Comparison of ENCODE assay signal across 1 mouse cellular context in the genomic region with DNA sequence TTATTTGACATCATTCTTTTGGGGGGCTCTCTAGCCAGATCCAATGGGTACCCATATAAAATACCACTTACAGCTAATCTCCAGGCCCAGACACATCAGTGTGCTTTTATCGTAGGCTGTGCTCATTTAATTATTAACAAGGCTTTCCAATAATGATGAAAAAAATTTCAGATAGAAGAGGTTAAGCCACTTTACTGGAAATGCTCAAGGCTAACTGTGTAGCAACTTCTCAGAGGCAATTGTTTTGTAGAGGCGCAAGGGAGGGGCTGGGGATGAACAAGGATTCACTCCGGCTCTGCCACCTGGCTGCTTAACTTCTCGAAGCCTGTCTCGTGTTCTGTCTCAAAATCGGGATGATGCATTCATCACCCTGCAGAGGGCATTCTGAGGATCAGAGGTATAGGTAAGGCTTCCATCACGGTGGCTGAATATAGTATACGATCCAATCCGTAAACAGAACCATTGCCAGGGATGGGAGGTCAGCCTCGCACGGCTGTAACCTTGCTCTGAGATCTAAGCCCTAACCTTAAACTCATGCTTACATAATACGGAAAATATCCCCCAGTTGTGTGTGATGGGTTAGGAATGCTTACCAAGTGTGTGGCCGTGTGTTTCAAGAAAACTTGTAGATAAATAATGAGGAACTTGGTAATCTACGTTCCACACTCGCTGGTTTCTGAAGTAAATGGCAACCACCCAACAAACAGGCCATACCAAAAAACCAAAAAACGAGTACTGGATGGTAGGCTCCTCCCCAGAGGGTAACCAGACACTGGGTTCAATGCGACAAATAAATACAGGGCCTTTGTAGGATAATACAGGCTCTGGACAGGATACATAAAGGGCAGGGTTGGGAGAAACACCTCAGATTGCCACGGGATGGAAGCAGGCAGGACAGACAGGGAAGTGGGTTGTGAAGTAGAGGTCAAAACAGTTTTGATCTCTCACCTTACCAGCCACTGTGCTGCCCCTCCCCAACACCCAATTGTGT.
TF ChIP-seq lines count a peak whose summit lies in the region.

No protein-coding gene starts in this region.

TF ChIP-seq in MEL, 35 proteins besides CTCF, POLR2A, EP300 and RAD21 (continued from another document):
- TF ChIP-seq POLR2AphosphoS5 (IDR thresholded peaks at IDR 0.05; ENCODE audit: borderline replicate concordance, low read depth, low read length) (peak; percentile 90), ZKSCAN1 (IDR thresholded peaks at IDR 0.05; ENCODE audit: low read depth, low read length) (0 out of 2 replicates have a peak, but pooled peaks have one; percentile 33), RCOR1 (IDR thresholded peaks at IDR 0.05; ENCODE audit: low read depth, low read length) (peak; percentile 90), MYB (IDR thresholded peaks at IDR 0.05; ENCODE audit: low read depth, low read length) (peak; percentile 63), ZNF384 (IDR thresholded peaks at IDR 0.05; ENCODE audit: low read depth, low read length) (peak; percentile 78), USF1 (IDR thresholded peaks at IDR 0.05; ENCODE audit: low read depth, low read length) (no peak), KAT2A (conservative IDR thresholded peaks at IDR 0.05; ENCODE audit: low read depth, low read length) (no peak), CHD2 (IDR thresholded peaks at IDR 0.05; ENCODE audit: low read length) (peak; percentile 32; the same call in 1 of the 2 replicates), MAZ (IDR thresholded peaks at IDR 0.05; ENCODE audit: low read depth, low read length) (peak; percentile 72), ZMIZ1 (IDR thresholded peaks at IDR 0.05; ENCODE audit: low read depth, low read length) (no peak; the same call in 1 of the 2 replicates), TAL1 (IDR thresholded peaks at IDR 0.05; ENCODE audit: low read length) (peak; percentile 95), BHLHE40 (IDR thresholded peaks at IDR 0.05; ENCODE audit: borderline replicate concordance, low read depth, low read length) (peak; percentile 73; the same call in 1 of the 2 replicates), ZC3H11A (IDR thresholded peaks at IDR 0.05; ENCODE audit: low read depth, low read length) (no peak), SMC3 (IDR thresholded peaks at IDR 0.05; ENCODE audit: low read depth, low read length) (no peak), NELFE (IDR thresholded peaks at IDR 0.05; ENCODE audit: low read depth, low read length) (peak; percentile 40; the same call in 1 of the 2 replicates), TCF12 (IDR thresholded peaks at IDR 0.05; ENCODE audit: low read depth, low read length) (peak; percentile 97), POLR2AphosphoS2 (IDR thresholded peaks at IDR 0.05; ENCODE audit: low read length) (no peak; the same call in 1 of the 2 replicates), UBTF (IDR thresholded peaks at IDR 0.05; ENCODE audit: borderline replicate concordance, insufficient read depth, low read depth, low read length) (no peak), ETS1 (IDR thresholded peaks at IDR 0.05; ENCODE audit: low read depth, low read length) (peak; percentile 93)
